Mouse (Mus musculus) induced T-regulatory cell, adult 2 months (primary cell): Measurements from ENCODE around the gene Zfp72.

Experiments used
- DNase-seq: peaks from one replicate; pipeline ENCODE4 v3.0.0-alpha.2; 2012; ENCODE audit warnings: low read depth

Zfp72 gene

DNA sequence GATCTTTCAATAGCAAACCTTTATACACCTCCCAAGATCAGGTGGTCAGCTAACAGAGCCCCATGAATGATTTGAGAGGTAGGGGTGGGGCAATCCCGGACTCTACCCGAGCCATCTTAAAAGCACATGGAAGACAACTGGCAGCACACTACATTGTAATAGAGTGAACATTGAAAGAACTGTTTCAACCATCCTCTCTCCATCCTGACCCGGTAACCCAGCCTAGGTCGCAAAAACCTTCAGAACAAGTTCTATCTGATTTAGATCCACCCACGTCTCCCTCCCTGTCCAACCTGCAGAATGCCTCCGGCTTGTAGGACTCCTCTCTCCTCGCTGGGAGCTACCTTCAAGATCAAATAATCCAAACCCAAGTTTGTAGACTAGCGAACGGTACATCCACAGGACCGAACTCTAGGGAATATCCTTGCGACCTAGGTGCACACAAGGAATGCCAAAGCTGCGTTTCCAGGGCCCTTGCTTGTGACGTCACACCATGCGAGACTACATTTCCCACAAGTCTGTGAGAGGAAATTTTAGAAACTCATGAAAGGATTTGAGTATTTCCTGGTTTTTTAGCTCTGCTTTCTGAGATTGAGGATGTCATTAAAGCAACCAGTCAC lies at the start of gene Zfp72:
Gene Zfp72 (minus strand): TSS at position 466 of the 620 bp plus-strand sequence.
- DNase-seq: peak; percentile 73

DNA sequence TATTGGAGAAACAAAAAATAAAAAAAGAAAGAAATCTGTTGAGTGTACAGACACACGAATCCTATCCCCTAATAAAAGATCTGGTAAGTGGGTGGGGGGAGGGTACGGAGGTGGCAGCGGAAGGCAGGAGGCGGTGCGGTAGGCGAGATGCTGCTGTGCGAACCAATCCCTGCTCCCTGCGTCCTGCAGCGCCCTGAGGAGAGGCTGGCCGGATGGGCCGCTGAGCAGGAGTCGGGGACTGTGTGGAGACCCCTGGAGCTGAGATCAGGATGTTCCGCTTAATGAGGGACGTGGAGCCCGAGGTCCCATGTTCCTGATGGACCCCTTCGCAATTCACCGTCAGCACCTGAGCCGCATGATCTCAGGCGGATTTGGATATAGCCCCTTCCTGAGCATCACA lies 49.3 kb upstream of the Zfp72 start:
- DNase-seq: no peak

DNA sequence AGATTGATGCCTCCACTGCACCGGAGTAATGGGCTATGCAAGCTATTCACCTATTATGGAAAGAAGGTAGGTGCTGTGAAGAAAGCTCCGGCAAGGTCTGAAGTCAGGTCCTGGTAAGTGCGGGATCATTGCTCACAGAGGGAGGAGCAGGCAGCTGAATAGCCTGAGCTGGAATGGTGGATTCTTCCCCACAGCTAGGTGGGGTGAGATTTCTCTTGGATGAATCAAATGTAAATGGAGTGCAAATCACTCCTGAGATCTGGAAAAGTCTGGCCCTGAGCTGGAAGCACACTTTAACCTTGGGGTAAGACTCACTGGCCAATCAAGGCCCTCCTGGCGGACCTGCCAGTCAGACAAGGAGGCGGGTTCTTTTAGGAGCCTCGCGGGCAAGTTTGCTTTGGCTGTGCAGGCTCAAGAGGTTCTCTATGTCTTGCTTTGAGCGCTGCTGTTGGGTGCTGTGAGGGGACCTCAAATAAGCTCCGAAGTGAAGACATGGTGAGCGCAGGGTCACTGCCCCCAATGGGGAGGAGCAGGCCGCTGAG lies 8.7 kb upstream of the Zfp72 start, which contains the start of gene Ftl1-ps1:
Gene Ftl1-ps1 (plus strand): TSS at position 397 of the 542 bp plus-strand sequence.
- DNase-seq: no peak

DNA sequence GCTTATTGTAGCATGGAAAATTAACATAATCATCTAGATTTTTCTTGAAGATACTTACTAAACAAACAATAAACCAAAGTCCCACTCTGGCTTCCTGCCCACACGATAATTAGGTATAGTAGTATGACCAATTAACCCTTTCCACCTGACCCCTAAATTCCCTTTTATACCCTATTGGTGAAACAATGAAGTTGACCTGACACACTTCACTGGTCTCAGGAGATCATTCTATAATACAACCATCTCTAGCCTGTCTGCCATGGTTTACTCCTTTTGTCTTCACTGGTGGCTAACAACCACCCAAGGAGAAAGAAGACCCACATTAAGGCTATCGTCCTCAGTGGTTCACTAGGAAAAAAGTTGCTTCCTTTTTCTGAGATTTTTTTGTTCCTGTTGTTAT lies 520 bp upstream of the Zfp72 start:
- DNase-seq: no peak

DNA sequence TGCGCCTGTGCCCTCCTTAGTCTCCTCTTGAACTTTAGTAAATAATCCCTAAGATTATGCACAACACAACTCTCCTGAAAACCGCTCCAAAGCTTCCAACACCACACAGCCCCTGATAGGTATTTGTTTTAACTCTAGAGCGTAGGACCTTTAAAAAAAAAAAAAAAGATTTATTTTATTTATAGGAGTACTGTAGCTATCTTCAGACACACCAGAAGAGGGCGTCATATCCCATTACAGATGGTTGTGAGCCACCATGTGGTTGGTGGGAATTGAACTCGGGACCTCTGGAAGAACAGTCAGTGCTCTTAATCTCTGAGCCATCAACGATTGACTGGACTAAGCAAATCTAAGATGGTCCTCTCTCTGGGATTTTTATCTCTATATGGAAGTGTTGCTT lies 906 bp downstream of the Zfp72 start:
- DNase-seq: no peak

DNA sequence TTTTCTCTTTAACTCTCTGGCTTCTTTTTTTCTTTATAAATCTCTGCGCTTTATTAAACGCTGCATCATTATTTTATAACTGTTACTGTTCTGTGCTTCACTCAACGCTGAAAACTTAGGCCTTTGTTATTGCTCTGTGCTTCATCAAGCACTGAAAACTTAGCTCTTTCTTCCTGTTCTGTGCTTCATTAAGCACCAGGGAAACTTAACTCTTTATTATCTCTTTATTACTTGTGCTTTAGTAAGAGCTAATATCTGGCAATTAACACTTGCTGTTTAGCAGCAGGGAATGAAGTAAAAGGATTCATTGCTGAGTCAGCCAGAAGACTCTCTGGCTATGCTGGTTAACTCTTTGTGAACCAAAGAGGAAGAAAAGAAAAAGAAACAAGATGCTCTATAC lies 8.3 kb downstream of the Zfp72 start:
- DNase-seq: no peak

DNA sequence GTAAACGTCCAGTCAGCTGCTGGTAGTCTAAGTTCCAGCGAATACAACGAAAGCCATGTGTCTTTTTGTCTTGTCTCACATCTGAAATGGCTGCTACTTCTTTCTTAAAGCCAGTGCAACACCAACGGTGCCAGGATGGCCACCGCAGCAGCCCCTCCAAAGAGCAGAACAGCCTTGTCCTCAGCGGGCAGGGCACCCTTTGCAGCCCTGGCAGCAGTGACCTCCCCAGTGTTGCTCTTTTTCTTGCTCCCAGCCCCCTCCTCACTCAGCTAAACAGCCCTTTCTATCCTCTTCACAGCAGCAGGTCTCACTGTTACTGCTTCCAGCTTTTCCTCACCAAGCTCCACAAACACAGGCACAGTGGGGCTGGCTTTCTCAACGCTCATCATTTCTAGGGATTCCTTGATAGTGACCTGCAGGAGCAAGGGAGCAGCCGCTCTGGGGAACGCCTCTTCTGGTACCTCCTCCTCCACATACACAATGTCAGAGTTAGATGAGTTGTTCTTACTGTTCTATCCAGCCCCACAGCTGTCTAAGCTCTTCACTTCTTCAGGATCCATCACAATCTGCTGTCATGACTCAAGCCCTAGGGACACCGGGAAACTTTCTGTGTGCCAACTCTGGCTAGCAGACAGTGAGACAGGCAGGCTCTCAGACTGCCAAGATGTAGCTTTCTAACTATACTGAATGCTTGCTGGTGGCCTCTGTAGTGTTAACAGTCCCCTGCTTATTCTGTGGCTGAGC lies 8.9 kb downstream of the Zfp72 start:
- no peak for DNase-seq

DNA sequence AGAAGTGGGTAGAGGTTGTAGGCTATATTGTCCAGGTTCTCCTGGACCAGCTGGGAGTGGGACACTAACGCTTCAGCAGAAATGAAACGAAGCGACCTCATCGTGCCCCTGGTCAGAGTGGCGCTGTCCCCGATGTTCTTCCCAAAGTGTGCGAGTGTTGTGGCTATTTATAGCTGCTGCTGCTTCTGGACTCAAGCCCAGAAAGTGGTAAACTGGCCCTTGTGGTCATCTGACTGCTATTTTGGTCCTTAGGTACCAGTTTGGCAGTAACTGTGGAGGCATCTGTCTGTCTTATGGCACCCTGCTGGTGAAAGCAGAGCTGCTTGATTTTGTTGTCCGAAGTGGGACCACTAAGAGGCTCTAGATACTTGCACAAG lies 26.8 kb downstream of the Zfp72 start, which contains the start of gene Lrrc14b:
Gene Lrrc14b (minus strand): TSS at position 147 of the 377 bp plus-strand sequence.
- no peak for DNase-seq

DNA sequence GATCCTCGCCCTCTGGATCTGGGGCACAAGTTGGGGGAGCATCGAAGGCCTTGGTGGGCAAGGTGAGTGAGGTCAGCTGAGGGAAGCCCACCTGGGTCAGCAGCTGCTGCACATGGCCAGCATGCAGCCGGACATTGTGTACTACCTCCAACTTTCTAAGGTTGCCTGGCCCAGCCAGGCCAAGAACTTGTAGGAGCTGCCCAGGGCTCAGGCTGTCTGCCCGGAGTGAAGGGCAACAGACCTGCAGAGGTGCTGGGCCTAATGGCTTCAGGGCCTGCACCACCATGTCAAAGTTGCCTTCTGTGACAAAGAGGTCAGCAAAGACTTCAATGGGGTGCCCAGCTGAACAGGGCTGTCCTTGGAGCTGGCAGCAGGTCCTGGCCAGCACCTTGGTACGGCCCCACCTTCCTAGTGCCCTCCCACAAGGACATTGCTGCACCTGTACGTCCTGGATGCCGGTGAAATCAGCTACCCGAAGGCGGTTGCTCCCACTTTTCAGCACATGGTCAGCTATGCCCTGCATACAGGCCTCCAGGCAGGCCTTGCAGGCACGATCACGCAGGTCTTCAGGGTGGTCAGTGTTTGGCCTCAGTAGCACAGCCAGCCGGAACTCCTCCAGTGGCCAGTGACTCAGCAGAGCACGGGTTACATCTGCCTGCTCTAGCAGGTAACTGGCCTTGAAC lies 27.3 kb downstream of the Zfp72 start:
- no peak for DNase-seq

DNA sequence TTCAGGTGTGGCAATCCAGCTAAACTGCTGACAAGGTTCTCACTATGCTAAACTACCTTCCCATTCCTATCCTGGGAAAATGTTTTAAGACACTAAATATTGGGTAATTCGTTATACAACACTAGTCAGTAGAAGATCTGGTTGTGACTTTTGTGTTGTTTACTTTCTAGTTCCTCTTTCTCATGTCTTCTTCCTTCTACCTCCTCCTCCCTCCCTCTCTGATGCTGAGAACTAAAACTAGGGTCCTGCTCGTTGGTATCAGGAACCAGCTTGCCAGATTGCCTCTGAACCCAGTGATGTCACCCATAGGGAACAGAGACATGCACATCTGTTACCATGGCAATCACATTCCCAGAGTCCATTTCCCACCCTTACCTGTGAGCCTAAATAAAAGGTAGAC lies 28.4 kb downstream of the Zfp72 start:
- DNase-seq: no peak

DNA sequence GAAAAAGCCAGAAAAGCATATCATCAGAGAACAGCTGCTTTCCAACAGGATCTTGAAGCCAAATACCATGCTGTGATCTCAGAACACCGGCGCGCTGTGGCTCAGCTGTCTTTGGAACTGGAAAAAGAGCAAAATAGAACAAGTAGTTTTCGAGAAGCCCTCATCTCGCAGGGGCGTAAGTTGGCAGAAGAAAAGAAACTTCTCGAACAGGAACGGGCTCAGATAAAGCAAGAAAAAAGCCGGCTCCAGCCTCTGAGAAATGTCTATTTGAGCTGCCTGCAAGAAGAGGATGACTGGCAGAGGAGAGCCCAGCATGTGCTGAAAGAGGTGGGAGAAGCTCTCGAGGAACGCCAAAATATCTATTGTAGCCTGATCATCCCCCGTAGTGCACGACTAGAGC lies 34.1 kb downstream of the Zfp72 start:
- no peak for DNase-seq

DNA sequence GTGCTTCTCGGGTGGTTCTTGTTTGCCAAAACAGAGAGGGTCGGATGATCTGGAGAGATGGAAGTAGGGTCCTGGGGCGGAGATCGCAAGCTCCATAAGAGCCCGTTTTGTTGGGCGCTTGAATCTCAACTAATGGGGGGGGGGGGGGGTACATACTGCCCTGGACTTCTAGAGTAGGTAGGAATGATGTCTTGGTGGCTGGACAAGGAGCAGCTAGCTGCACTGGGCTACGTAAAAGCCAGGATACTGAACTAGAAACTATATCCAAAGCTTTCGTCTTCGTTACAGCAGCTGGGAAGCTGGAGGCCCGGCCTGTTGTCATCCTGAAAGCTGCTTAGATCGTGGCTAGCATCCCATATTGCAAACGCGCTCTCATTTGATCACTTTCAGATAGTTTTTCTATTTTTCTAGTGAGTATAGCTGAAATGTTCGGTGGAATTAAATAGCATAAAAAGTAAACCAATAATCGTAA lies 40.2 kb downstream of the Zfp72 start:
- DNase-seq: no peak

DNA sequence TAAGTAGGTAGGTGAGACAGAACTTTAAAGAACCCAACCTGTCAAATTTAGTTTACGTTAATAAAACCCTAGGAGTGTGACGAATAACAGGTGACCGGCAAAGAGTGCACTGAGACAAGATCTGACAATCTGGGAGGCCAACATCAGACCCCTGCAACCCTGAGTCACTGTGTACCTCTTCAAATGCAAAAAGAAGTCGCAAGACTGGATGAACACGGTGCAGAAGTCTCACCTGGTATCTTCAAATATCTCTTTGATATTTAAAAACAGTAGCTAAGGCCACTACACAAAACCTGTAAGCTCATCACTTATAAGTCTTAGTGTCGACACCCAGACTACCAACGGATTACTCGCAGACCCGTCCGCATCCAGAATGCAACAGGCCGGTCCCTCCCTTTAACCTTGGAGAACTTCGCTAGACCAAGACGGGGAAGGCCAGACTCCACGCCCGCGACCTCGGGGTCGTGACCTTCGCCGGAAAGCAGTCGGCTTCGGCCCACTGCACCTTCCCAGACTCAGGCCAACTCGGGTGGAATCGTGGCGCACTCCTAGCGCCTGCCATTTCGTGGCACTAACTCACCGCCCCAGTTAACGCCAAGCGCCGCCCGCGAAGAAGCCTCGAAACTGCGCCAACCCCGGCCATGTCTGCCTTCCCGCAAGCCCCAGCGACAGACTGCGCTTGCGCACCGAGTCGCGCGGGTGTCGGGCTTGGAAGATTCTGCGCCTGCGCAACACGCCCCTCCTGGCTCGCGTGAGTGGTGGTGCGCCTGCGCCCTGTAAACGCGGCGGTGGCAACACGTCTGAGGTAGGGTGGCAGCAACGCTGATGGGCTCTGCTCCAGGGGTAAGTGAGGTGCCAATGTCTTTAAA lies 40.8 kb downstream of the Zfp72 start, which contains the start of the genes Sdha and Ccdc127:
Gene Sdha (minus strand): TSS at position 715 of the 869 bp plus-strand sequence.
Gene Ccdc127 (plus strand): TSS at position 744 of the 869 bp plus-strand sequence.
- DNase-seq: peak; percentile 100

DNA sequence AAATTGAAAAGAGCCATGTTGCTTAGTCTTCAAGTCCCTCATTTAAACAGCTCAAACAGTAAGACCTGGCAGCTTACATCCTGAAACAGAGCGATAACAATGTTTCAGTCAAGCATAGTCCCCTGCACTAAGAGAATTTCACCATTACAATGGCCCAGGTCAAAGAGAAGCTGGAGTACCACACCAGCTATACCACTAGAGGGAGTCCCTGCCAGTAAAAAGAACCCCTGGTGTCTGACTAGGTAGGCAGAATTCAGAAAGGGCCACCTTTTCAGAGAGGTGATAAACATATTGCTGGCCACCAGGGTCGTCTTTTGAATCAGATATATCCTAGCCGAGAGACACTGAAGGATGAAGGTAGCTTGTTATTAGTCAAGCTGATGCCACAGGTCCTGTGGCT lies 49.6 kb downstream of the Zfp72 start:
- peak; percentile 83 for DNase-seq

DNA sequence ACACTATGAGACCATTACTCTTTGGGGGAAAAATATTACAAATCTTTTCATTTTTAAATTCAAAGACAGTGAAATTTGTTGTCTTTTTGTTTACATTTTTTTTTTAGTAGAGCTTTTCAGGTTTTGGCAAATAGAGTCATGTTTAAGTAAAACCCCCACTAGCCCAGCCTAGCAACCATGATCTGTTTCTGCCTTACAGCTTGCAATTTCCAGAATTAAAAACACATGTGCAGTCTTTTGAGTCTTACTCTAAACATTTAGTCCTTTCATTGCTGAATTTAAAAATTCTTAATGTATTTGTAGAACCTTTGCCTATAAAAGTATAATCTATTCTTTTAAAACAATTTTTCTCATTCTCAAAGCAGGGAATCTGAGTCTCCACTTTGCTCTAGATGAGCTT lies 61.3 kb downstream of the Zfp72 start:
- no peak for DNase-seq
